Mouse (Mus musculus) layer of hippocampus, postnatal 25 days (tissue): ENCODE results near the gene Qprt. TPM values are rescaled to one million over a fixed set of nuclear protein-coding genes. Genes with fewer than 3 reads are reported as not detected.

Experiments used
- DNase-seq, 2 experiments: peaks; one replicate each; pipeline ENCODE4 v3.0.0; 2022; ENCODE audit warnings: mixed read lengths in 2 of 2, low spot score in 1 of 2; ENCODE audit errors: extremely low spot score in 1 of 2
- total RNA-seq, 2 experiments: library from RNA; stranded (reverse); gene quantifications; 2 replicates each; pipeline ENCODE4 v1.2.3; 2021

Qprt gene
- total RNA-seq, result under 1 TPM; 0.30 to 0.35 TPM

GRCm38 (mm10) chr7:127121911-127122270 lies at the start of gene Qprt:
TSS of gene Qprt (minus strand) at chr7:127122226.
- DNase-seq, result no peak

DNA sequence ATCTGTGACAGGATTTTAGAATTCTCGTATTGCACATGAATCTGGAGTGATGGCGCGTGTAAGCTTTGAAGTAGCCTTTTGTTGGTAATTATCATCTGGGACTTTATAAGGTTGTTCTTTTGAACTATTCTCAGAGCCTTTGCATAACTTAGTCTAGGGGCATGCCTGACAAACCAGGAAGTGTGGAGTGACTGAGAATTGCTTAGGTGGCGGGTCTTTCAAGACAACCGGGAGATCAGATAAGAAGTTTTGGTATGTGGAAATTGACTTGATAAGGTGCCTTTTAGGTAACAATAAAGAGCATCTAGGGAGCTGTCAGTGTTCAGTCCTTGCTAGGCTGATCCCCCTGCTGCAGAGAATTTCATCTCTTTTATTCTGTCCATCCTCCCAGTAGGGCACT lies 44.5 kb upstream of the Qprt start:
- DNase-seq, result no peak

DNA sequence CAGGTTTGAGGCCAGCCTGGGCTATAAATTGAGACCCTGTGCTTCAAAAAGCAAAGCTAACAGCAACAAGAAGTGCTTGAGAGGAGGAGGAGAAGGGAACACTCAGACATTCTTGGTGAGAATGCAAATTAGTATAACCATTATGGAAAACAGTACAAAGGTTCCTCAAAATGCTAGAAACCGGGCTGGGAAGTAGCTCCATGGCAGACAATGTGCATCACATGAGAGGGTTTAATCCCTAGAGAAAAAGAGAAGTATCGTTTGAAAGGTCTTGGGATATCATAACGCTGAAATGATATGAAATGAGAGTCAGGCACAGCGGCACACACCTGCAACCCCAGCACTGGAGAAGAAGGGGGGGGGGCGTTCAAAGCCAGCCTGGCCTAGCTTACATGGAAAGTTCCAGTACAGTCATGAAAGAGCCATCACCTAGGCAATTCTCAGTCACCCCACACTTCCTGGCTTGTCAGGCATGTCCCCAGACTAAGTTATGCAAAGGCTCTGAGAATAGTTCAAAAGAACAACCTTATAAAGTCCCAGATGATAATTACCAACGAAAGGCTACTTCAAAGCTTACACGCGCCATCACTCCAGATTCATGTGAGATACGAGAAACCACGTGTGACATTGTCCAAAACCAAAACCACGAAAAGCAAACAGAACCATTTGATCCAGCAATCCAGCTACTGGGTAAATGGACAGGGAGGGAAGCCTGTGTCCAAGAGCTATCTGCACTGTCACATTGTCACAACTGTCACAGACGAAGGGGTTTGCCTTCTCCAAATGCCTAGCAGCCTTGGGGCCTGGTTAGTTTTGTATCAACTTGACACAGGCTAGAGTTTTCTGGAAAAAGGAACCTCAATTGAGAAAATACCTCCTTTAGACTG lies 43.8 kb upstream of the Qprt start:
- DNase-seq, result no peak

DNA sequence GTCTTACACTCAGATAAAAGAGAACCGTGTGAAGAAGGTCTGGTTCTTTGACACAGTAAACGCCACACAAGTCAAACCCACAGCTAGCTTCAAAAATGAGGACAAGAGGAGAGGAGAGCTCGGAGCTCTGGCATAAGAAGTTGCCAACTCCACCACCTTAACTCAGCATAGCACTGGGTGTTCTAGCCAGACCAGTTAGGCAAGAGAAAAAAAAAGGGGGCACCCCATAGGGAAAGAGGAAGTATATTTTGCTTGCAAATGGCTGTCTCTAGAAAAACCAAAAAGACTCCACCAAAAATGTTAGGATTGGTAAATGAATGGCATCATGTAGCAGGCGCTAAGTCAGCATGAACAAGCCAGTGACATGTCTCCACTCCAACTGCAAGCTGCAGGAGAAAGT lies 42.0 kb upstream of the Qprt start:
- no peak for DNase-seq

- DNase-seq, result no peak
These were observed 40.5 kb upstream of the Qprt start for GRCm38 (mm10) chr7:127162546-127162945.

- no peak for DNase-seq
These were observed 35.5 kb upstream of the Qprt start for GRCm38 (mm10) chr7:127157548-127157947.

GRCm38 (mm10) chr7:127153477-127153876 lies 31.5 kb upstream of the Qprt start:
- DNase-seq, result no peak

DNA sequence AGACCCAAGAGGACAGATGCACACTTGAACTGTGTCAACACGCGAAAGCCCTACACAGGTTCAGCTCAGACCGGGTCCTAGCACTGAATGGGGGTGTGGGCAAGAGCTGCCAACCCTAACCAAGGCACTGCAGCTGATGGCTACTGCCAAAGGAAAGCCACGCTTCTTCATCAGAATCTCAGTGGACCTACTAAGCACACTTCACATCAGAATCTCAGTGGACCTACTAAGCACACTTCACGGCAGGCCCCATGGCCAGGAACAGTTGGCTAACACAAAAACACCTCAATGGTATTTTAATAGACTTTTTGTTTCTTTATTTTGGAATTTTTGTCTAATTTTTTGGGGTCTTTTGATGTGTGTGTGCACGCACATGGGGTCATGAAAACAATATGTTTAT lies 30.4 kb upstream of the Qprt start:
- no peak for DNase-seq

- DNase-seq, result no peak
These were observed 25.9 kb upstream of the Qprt start for GRCm38 (mm10) chr7:127147901-127148300.

GRCm38 (mm10) chr7:127146267-127146603 lies 24.2 kb upstream of the Qprt start:
- DNase-seq, result no peak

DNA sequence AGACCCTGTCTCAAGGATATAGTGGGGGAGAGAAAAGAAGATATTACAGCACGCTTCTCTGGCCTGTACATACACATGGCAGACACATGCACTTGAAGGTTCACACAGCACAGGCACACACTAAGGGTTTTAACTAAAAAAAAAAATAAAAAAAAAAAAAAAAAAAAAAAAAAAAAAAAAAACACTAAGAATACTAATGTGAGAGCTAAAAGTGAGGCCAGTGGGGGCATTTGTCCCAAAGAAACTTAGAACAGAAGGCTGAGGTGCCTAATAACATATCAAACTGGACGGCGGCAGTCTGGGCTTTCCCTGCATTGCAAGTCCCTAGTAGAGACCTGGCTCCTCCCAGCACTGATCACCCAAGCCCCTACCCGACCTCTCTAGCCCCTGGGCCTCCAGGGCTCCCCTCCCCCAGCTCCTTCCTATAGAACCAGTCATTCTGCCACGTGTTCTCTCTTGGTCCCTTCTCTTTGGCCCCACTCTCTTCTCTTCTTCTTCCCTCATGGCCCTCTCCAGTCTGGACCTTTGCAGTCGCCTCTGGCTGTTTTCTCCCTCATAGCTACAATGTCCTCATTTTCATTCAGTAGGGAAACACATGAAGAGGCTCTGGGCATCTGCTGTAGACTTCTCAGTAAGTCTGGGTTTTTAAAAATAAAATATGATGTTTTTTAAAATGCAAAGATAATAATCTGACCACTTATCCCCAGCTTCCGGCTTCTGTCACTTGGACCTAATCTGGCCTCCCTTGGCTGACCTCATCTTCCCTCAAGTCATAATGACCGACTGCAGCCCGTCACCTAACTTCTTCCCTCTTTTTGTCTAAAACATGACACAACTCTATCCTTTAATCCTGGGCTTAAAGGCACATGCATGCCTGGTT lies 23.6 kb upstream of the Qprt start:
- DNase-seq, result no peak

DNA sequence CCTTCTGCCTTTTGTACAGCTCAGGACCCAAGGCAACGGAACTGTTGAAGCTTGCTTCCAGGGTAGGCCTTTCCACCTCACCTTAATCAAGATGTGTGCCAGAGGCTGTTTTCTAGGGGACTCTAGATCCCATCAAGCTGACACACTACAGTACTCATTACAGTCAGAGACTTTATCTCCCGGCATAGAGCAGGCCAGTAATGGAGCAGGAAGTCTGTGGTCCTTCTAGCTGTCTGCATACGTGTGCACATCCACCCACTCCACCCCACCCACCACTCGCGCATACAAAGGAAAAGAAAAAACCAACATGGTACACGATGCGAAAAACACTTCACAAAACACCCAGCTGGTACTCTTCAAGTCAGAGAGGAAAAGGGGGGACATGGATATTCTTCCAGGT lies 22.4 kb upstream of the Qprt start:
- no peak for DNase-seq

DNA sequence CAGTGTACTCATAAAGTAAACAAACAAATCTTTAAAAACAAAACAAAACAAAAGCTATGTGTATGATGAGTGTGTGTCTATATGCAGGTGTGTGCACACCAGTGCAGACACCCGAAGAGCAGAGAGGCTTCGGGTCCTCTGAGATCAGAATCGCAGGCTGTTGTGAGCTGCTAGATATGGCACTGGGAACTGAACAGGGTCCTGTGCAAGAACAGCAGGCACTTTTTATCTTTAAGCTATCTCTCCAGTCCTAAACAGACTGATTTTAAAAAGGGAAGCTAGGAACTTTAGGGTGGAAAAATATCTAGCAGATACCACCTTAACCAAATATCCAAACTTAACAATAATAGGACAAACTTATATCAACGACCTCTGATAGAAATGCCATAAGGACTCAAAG lies 20.6 kb upstream of the Qprt start:
- DNase-seq, result no peak

- DNase-seq, result no peak
These were observed 20.2 kb upstream of the Qprt start for GRCm38 (mm10) chr7:127142214-127142613.

DNA sequence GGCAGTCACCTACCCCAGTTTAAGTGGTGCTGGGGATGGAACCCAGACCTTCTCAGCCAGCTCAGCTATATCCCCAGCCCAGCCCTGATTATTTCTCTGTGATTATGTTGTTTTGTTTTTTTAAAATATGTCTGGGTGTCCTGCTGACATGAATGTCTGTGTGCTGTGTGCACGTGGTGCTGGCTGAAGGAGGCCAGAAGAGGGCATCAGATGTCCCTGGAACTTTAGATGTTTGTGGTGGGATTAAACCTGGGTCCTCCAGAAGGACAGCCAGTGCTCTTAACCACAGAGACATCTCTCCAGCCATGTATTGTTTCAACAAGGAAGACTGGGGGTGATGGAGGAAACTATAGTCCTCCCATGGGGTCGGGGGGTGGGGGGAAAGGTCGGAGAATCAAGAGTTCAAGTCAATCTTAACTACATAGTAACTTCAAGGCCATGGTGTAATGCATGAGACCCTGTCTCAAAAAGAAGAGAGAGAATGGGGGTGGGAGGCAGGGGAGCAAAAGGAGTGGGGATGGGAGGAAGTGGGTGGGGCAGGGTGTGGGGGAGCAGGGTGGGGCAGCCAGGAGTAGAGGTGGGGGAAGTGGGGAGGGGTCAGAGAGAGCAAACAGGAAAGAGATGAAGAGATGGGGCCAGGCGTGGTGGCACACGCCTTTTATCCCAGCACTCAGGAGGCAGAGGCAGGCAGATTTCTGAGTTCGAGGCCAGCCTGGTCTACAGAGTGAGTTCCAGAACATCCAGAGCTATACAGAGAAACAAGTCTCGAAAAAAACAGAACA lies 18.8 kb upstream of the Qprt start:
- DNase-seq, result no peak

- no peak for DNase-seq
These were observed 17.5 kb upstream of the Qprt start for GRCm38 (mm10) chr7:127139562-127139961.

DNA sequence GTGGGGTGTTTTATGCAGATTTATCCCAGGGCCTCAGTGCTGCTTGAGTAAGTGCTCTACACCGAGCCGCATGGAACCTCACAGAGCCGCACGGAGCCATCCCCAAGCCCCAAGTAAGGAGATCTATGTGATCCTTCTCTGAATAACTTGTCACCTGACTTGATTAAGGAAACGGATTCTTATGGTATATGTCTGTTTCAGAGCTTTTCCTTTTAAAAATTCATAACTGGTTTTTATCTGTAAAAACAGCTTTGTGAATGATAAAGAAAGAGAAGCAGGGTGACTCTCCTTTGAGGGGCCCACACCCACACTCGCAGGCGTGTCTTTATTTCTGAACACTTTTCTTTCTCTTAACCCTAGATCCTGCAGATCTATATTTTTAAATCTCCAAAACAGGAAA lies 17.1 kb upstream of the Qprt start:
- DNase-seq, result no peak

GRCm38 (mm10) chr7:127137262-127138017 lies 15.4 kb upstream of the Qprt start, which contains the start of gene Spn:
TSS of gene Spn (minus strand) at chr7:127137823.
- no peak for DNase-seq

GRCm38 (mm10) chr7:127136181-127137071 lies 14.4 kb upstream of the Qprt start:
- no peak for DNase-seq
